Mouse (Mus musculus): ENCODE results near the gene Ptpn6. TPM values are rescaled to one million over a fixed set of nuclear protein-coding genes. Genes with fewer than 3 reads are reported as not detected.
A peak's percentile ranks its signal among the peaks of the same experiment; 100 is the strongest.

Gene Ptpn6
- polyA plus RNA-seq, 1 experiment from 2014 or later = 12.6 TPM

GRCm38 (mm10) chr6:124740888-124741761 lies 2.6 kb upstream of the Ptpn6 start, which contains the start of gene Grcc10:
Gene Grcc10, minus strand, starts transcription at chr6:124741374.
- H3K36me3 ChIP-seq (ENCODE audit: insufficient read depth) = peaks cover 30% of the 10 kb centered on the region
- H3K27me3 ChIP-seq (ENCODE audit: insufficient read depth, low read length) = no peaks in the 10 kb centered on the region
- H3K4me2 ChIP-seq = peak within 1 kb of the TSS; percentile 87
- WGBS = under 1% methylated on average over 41 of the region's 41 CpGs
- peak; percentile 85 for ATAC-seq (ENCODE audit: insufficient read depth)
- peak within 1 kb of the TSS; percentile 100 for H3K27ac ChIP-seq (ENCODE audit: low read depth)
- TF ChIP-seq CTCF (IDR thresholded peaks at IDR 0.05; ENCODE audit: low read depth) = no peak
- H3K9ac ChIP-seq = peak within 1 kb of the TSS; percentile 83
- H3K4me3 ChIP-seq (ENCODE audit: low read depth, low read length) = peak within 1 kb of the TSS; percentile 67
- peaks cover 12% of the 10 kb centered on the region; the same call in 1 of the 2 replicates for H3K4me1 ChIP-seq (ENCODE audit: insufficient read depth)
- DNase-seq = peak; percentile 97
- H3K9me3 ChIP-seq (ENCODE audit: low read depth, low read length) = no peaks in the 10 kb centered on the region

DNA sequence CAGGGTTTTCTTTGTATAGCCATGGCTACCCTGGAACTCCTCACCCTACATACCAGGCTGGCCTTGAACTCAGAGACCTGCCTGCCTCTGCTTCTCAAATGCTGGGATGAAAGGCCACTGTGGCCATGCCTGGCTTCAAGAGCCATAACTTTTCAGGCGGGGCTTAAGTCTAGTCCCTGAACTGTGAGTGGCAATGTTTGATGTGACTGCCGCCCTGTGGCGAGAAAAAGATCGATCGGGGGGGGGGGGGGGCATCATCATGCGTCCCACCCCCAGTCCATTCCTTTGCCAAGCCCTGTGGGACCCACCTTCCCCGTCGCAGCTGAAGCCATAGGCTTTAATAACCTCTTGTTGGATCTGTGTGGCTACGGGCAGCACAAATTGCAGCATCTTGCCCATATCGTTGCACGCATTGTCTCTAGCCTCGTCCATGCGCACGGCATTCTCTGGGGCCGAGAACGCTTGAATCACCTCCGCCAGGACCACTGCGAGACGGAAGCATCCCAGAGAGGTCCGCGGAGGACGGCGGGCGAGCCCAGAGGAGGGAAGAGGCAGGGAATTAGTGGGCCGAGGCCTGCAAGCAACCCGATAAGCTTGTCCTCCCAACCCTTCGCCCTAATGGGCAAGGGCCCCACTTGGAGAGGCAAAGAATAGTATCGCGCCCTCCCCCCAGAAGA lies 1.8 kb upstream of the Ptpn6 start:
- ATAC-seq (ENCODE audit: insufficient read depth) (peak; percentile 1), DNase-seq (peak; percentile 77)
- Histone ChIP-seq H3K4me3 (ENCODE audit: low read depth, low read length) (peak overlapping the region; percentile 67), H3K27me3 (ENCODE audit: insufficient read depth, low read length) (no peaks in the 10 kb centered on the region), H3K4me2 (peak overlapping the region; percentile 87), H3K9ac (peak overlapping the region; percentile 83), H3K36me3 (ENCODE audit: insufficient read depth) (peaks cover 28% of the 10 kb centered on the region), H3K4me1 (ENCODE audit: insufficient read depth) (peaks cover 11% of the 10 kb centered on the region; the same call in 1 of the 2 replicates), H3K9me3 (ENCODE audit: low read depth, low read length) (no peaks in the 10 kb centered on the region), H3K27ac (ENCODE audit: low read depth) (peak overlapping the region; percentile 100)
- under 1% methylated on average over 29 of the region's 29 CpGs for WGBS
- peak; percentile 66 for TF ChIP-seq CTCF (IDR thresholded peaks at IDR 0.05; ENCODE audit: low read depth)

- ATAC-seq (ENCODE audit: insufficient read depth) = no peak
- DNase-seq = no peak
- H3K4me1 ChIP-seq (ENCODE audit: insufficient read depth) = peaks cover 11% of the 10 kb centered on the region; the same call in 1 of the 2 replicates
- H3K4me3 ChIP-seq (ENCODE audit: low read depth, low read length) = no peak overlapping the region
- H3K4me2 ChIP-seq = peak overlapping the region; percentile 87
- WGBS = 80% methylated on average over 10 of the region's 10 CpGs
- H3K9ac ChIP-seq = no peak overlapping the region
- no peaks in the 10 kb centered on the region for H3K9me3 ChIP-seq (ENCODE audit: low read depth, low read length)
- H3K36me3 ChIP-seq (ENCODE audit: insufficient read depth) = peaks cover 17% of the 10 kb centered on the region
- no peaks in the 10 kb centered on the region for H3K27me3 ChIP-seq (ENCODE audit: insufficient read depth, low read length)
- peak overlapping the region; percentile 100 for H3K27ac ChIP-seq (ENCODE audit: low read depth)
- no peak for TF ChIP-seq CTCF (IDR thresholded peaks at IDR 0.05; ENCODE audit: low read depth)
Observed at GRCm38 (mm10) chr6:124739231-124739796, 800 bp upstream of the Ptpn6 start.

GRCm38 (mm10) chr6:124737040-124737439 lies 1.5 kb downstream of the Ptpn6 start:
- no peak for TF ChIP-seq CTCF (IDR thresholded peaks at IDR 0.05; ENCODE audit: low read depth)
- Histone ChIP-seq H3K27ac (ENCODE audit: low read depth) (no peak overlapping the region), H3K9ac (no peak overlapping the region), H3K4me2 (no peak overlapping the region), H3K27me3 (ENCODE audit: insufficient read depth, low read length) (no peaks in the 10 kb centered on the region), H3K36me3 (ENCODE audit: insufficient read depth) (no peaks in the 10 kb centered on the region), H3K4me3 (ENCODE audit: low read depth, low read length) (no peak overlapping the region), H3K9me3 (ENCODE audit: low read depth, low read length) (no peaks in the 10 kb centered on the region), H3K4me1 (ENCODE audit: insufficient read depth) (peaks cover 11% of the 10 kb centered on the region; the same call in 1 of the 2 replicates)
- DNase-seq = no peak
- no peak for ATAC-seq (ENCODE audit: insufficient read depth)
- 77% methylated on average over 11 of the region's 11 CpGs for WGBS

DNA sequence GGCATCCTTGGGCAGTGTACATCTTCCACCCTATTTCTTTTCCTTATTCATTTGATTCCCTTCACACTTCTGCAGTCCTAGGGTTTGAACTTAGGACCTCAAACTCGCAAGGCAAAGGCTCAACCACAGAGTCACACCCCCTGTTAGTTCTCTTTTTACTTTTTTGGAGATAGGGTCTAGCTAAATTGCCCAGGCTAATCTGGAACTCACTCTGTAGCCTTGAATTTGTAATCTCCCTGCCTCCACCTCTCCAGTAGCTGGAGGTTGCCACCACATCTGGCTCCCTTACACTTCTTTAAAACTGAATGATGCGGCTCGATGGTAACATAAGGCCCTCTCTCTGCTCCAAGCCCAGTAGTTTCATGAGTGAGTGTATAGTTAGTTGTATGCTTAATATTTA lies 4.1 kb downstream of the Ptpn6 start:
- TF ChIP-seq CTCF (IDR thresholded peaks at IDR 0.05; ENCODE audit: low read depth) = no peak
- Histone ChIP-seq H3K27ac (ENCODE audit: low read depth) (no peak overlapping the region), H3K4me1 (ENCODE audit: insufficient read depth) (no peaks in the 10 kb centered on the region), H3K9ac (no peak overlapping the region), H3K27me3 (ENCODE audit: insufficient read depth, low read length) (no peaks in the 10 kb centered on the region), H3K4me2 (no peak overlapping the region), H3K4me3 (ENCODE audit: low read depth, low read length) (no peak overlapping the region), H3K9me3 (ENCODE audit: low read depth, low read length) (no peaks in the 10 kb centered on the region), H3K36me3 (ENCODE audit: insufficient read depth) (no peaks in the 10 kb centered on the region)
- DNase-seq = no peak
- WGBS = 83% methylated on average over 3 of the region's 3 CpGs
- ATAC-seq (ENCODE audit: insufficient read depth) = no peak

- Histone ChIP-seq H3K27me3 (ENCODE audit: insufficient read depth, low read length) (no peaks in the 10 kb centered on the region), H3K4me1 (ENCODE audit: insufficient read depth) (no peaks in the 10 kb centered on the region), H3K36me3 (ENCODE audit: insufficient read depth) (no peaks in the 10 kb centered on the region), H3K4me3 (ENCODE audit: low read depth, low read length) (peak overlapping the region; percentile 15; the same call in 1 of the 2 replicates), H3K9me3 (ENCODE audit: low read depth, low read length) (no peaks in the 10 kb centered on the region), H3K9ac (peak overlapping the region; percentile 23; the same call in 1 of the 2 replicates), H3K4me2 (peak overlapping the region; percentile 0; the same call in 1 of the 2 replicates), H3K27ac (ENCODE audit: low read depth) (no peak overlapping the region)
- WGBS = 50% methylated on average over 19 of the region's 19 CpGs
- DNase-seq = peak; percentile 34
- 0 out of 2 replicates have a peak, but pooled peaks have one; percentile 19 for TF ChIP-seq CTCF (IDR thresholded peaks at IDR 0.05; ENCODE audit: low read depth)
- peak; percentile 47; the same call in 1 of the 2 replicates for ATAC-seq (ENCODE audit: insufficient read depth)
Observed at GRCm38 (mm10) chr6:124732476-124733370, 5.8 kb downstream of the Ptpn6 start.

Data from lung, embryonic 14.5 days (tissue).